Mouse (Mus musculus) CH12.LX (cell line): Measurements from ENCODE around the gene Mical3. TPM values are rescaled to one million over a fixed set of nuclear protein-coding genes. Genes with fewer than 3 reads are reported as not detected.
A peak's percentile ranks its signal among the peaks of the same experiment; 100 is the strongest.

Experiments
- DNase-seq: peaks from one replicate; pipeline ENCODE4 v3.0.0-alpha.2; 2013; ENCODE audit errors: extremely low read depth
- H3K27ac ChIP-seq: 2 replicates; pipeline ENCODE4 v1.5.1; 2012; ENCODE audit warnings: low read depth, mild to moderate bottlenecking, control low read depth, moderate library complexity; ENCODE audit not compliant: insufficient read depth
- H3K27me3 ChIP-seq: replicated peaks from 2 replicates; pipeline ENCODE3; 2012; ENCODE audit warnings: inconsistent platforms
- H3K36me3 ChIP-seq, 2 experiments: replicated peaks in 1 of 2; 2 replicates each; pipeline versions ENCODE3 to v1.6.1; 2012; ENCODE audit warnings: inconsistent platforms in 1 of 2, low read length in 1 of 2, mild to moderate bottlenecking in 1 of 2, mixed read lengths in 1 of 2, moderate library complexity in 1 of 2; ENCODE audit not compliant: control insufficient read depth in 1 of 2, insufficient read depth in 1 of 2
- H3K4me1 ChIP-seq, 2 experiments: 2 replicates each; pipeline ENCODE4 v1.6.1; 2012; ENCODE audit warnings: inconsistent platforms in 1 of 2, moderate library complexity in 1 of 2; ENCODE audit not compliant: insufficient read depth in 2 of 2, control insufficient read depth in 1 of 2
- H3K4me2 ChIP-seq: 2 replicates; pipeline ENCODE4 v1.6.1; 2012; ENCODE audit warnings: low read depth, mild to moderate bottlenecking, control low read depth; ENCODE audit not compliant: poor library complexity, insufficient read depth, severe bottlenecking
- H3K4me3 ChIP-seq, 3 experiments: fragments of 150-350 bp in 1 of 3; sonication (generic) in 1 of 3; replicated peaks in 1 of 3; 2 replicates each; pipeline versions ENCODE3 to v1.5.1; 2011 to 2012; ENCODE audit warnings: low read depth in 2 of 3, low read length in 2 of 3, mild to moderate bottlenecking in 2 of 3, moderate library complexity in 2 of 3, control low read depth in 1 of 3, improper control_type of control experiment in 1 of 3, inconsistent platforms in 1 of 3, mixed read lengths in 1 of 3; ENCODE audit not compliant: poor library complexity in 1 of 3
- H3K79me2 ChIP-seq: replicated peaks from 2 replicates; pipeline ENCODE4 v1.6.1; 2012; ENCODE audit warnings: mild to moderate bottlenecking, moderate library complexity; ENCODE audit not compliant: control insufficient read depth, poor library complexity, insufficient read depth, severe bottlenecking; ENCODE audit errors: extremely low read depth
- H3K9ac ChIP-seq: 2 replicates; pipeline ENCODE4 v1.6.1; 2012; ENCODE audit warnings: low read depth, mild to moderate bottlenecking, control low read depth, moderate library complexity; ENCODE audit not compliant: insufficient read depth
- H3K9me3 ChIP-seq: replicated peaks from 2 replicates; pipeline ENCODE3; 2012; ENCODE audit warnings: low read length, inconsistent platforms, mixed read lengths
- BHLHE40 ChIP-seq: IDR thresholded peaks from 2 replicates; pipeline ENCODE4 v1.6.1; 2011; ENCODE audit warnings: mild to moderate bottlenecking, low read depth, low read length, improper control_type of control experiment
- CHD1 ChIP-seq: IDR thresholded peaks from 2 replicates; pipeline ENCODE4 v1.6.1; 2012; ENCODE audit warnings: low read depth, low read length, improper control_type of control experiment, inconsistent platforms
- CHD2 ChIP-seq: IDR thresholded peaks from 2 replicates; pipeline ENCODE4 v1.6.1; 2011; ENCODE audit warnings: low read length, improper control_type of control experiment
- CTCF ChIP-seq, 2 experiments: IDR thresholded peaks in 1 of 2; conservative IDR thresholded peaks in 1 of 2; 2 replicates each; pipeline ENCODE4 v1.5.1; 2011 to 2012; ENCODE audit warnings: low read depth in 2 of 2, low read length in 2 of 2, improper control_type of control experiment in 1 of 2, inconsistent platforms in 1 of 2, mild to moderate bottlenecking in 1 of 2, moderate library complexity in 1 of 2
- E2F4 ChIP-seq: IDR thresholded peaks from 2 replicates; pipeline ENCODE4 v1.6.1; 2011; ENCODE audit warnings: low read depth, low read length, improper control_type of control experiment; ENCODE audit not compliant: insufficient replicate concordance
- ELF1 ChIP-seq: IDR thresholded peaks from 2 replicates; pipeline ENCODE4 v1.6.1; 2014; ENCODE audit warnings: low read depth, mild to moderate bottlenecking, inconsistent platforms, low read length, improper control_type of control experiment
- ETS1 ChIP-seq: conservative IDR thresholded peaks from 2 replicates; pipeline ENCODE4 v1.6.1; 2012; ENCODE audit warnings: low read depth, mild to moderate bottlenecking, inconsistent platforms, low read length, improper control_type of control experiment, moderate library complexity
- GABPA ChIP-seq: IDR thresholded peaks from 2 replicates; pipeline ENCODE4 v1.6.1; 2012; ENCODE audit warnings: low read depth, low read length, improper control_type of control experiment, inconsistent platforms; ENCODE audit not compliant: insufficient replicate concordance
- IRF4 ChIP-seq: IDR thresholded peaks from 2 replicates; pipeline ENCODE4 v1.6.1; 2014; ENCODE audit warnings: low read depth, mild to moderate bottlenecking, inconsistent platforms, low read length, improper control_type of control experiment
- KAT2A ChIP-seq: IDR thresholded peaks from 2 replicates; pipeline ENCODE4 v1.6.1; 2012; ENCODE audit warnings: low read length, improper control_type of control experiment, inconsistent platforms; ENCODE audit not compliant: insufficient replicate concordance
- MAFK ChIP-seq: IDR thresholded peaks from 2 replicates; pipeline ENCODE4 v1.6.1; 2011; ENCODE audit warnings: low read length, improper control_type of control experiment; ENCODE audit not compliant: insufficient replicate concordance
- MAX ChIP-seq: IDR thresholded peaks from 2 replicates; pipeline ENCODE4 v1.6.1; 2011; ENCODE audit warnings: low read length, improper control_type of control experiment
- MAZ ChIP-seq: IDR thresholded peaks from 2 replicates; pipeline ENCODE4 v1.6.1; 2012; ENCODE audit warnings: low read depth, mild to moderate bottlenecking, inconsistent platforms, low read length, improper control_type of control experiment, moderate library complexity
- MEF2A ChIP-seq: IDR thresholded peaks from 2 replicates; pipeline ENCODE4 v1.6.1; 2014; ENCODE audit warnings: low read depth, mild to moderate bottlenecking, inconsistent platforms, low read length, improper control_type of control experiment, borderline replicate concordance
- MXI1 ChIP-seq: IDR thresholded peaks from 2 replicates; pipeline ENCODE4 v1.6.1; 2011; ENCODE audit warnings: mild to moderate bottlenecking, low read depth, low read length, improper control_type of control experiment
- MYC ChIP-seq: IDR thresholded peaks from 2 replicates; pipeline ENCODE4 v1.6.1; 2011; ENCODE audit warnings: low read depth, mild to moderate bottlenecking, improper control_type of control experiment, low read length
- NELFE ChIP-seq: IDR thresholded peaks from 2 replicates; pipeline ENCODE4 v1.6.1; 2011; ENCODE audit warnings: low read depth, low read length, improper control_type of control experiment
- NRF1 ChIP-seq: IDR thresholded peaks from 2 replicates; pipeline ENCODE4 v1.6.1; 2014; ENCODE audit warnings: low read depth, mild to moderate bottlenecking, inconsistent platforms, low read length, improper control_type of control experiment, moderate library complexity
- PAX5 ChIP-seq: IDR thresholded peaks from 2 replicates; pipeline ENCODE4 v1.6.1; 2012; ENCODE audit warnings: low read length, inconsistent platforms, mixed read lengths
- POLR2A ChIP-seq: IDR thresholded peaks from 2 replicates; pipeline ENCODE4 v1.6.1; 2011; ENCODE audit warnings: low read depth, mild to moderate bottlenecking, improper control_type of control experiment, low read length
- POLR2AphosphoS2 ChIP-seq: IDR thresholded peaks from 2 replicates; pipeline ENCODE4 v1.6.1; 2011; ENCODE audit warnings: low read depth, low read length, improper control_type of control experiment
- RCOR1 ChIP-seq: conservative IDR thresholded peaks from 2 replicates; pipeline ENCODE4 v1.6.1; 2012; ENCODE audit warnings: low read depth, mild to moderate bottlenecking, inconsistent platforms, low read length, improper control_type of control experiment
- SIN3A ChIP-seq: IDR thresholded peaks from 2 replicates; pipeline ENCODE4 v1.6.1; 2012; ENCODE audit warnings: low read length, improper control_type of control experiment, inconsistent platforms
- SMC3 ChIP-seq: IDR thresholded peaks from 2 replicates; pipeline ENCODE4 v1.6.1; 2011; ENCODE audit warnings: low read depth, low read length, improper control_type of control experiment
- TBP ChIP-seq: conservative IDR thresholded peaks from 2 replicates; pipeline ENCODE4 v1.6.1; 2011; ENCODE audit warnings: low read depth, low read length, improper control_type of control experiment
- TCF12 ChIP-seq: IDR thresholded peaks from 2 replicates; pipeline ENCODE4 v1.6.1; 2014; ENCODE audit warnings: low read depth, mild to moderate bottlenecking, inconsistent platforms, low read length, improper control_type of control experiment
- USF1 ChIP-seq: IDR thresholded peaks from 2 replicates; pipeline ENCODE4 v1.6.1; 2014; ENCODE audit warnings: low read depth, mild to moderate bottlenecking, inconsistent platforms, low read length, improper control_type of control experiment
- USF2 ChIP-seq: conservative IDR thresholded peaks from 2 replicates; pipeline ENCODE4 v1.6.1; 2011; ENCODE audit warnings: low read depth, low read length, improper control_type of control experiment
- ZC3H11A ChIP-seq: IDR thresholded peaks from 2 replicates; pipeline ENCODE4 v1.6.1; 2012; ENCODE audit warnings: low read depth, mild to moderate bottlenecking, inconsistent platforms, low read length, improper control_type of control experiment
- ZMIZ1 ChIP-seq: IDR thresholded peaks from 2 replicates; pipeline ENCODE4 v1.6.1; 2012; ENCODE audit warnings: low read depth, mild to moderate bottlenecking, inconsistent platforms, low read length, improper control_type of control experiment
- ZNF384 ChIP-seq: IDR thresholded peaks from 2 replicates; pipeline ENCODE4 v1.6.1; 2012; ENCODE audit warnings: low read depth, low read length, improper control_type of control experiment, inconsistent platforms
- dilution Hi-C: fragments of 300-500 bp; cut with MboI; formaldehyde crosslinking; loops from 2 replicates; pipeline ENCODE4 v1.14.3; 2020; ENCODE audit warnings: low sequenced_read_pairs; ENCODE audit not compliant: extremely low pct_unique_long_range_greater_than_20kb, extremely low pct_ligation_motif_present
- in situ Hi-C: fragments of 300-500 bp; cut with MboI; formaldehyde crosslinking; loops from 3 replicates; pipeline ENCODE4 v1.14.3; 2019; ENCODE audit warnings: low sequenced_read_pairs, low pct_ligation_motif_present, low pct_unique_long_range_greater_than_20kb, mixed read lengths
- polyA plus RNA-seq: library from polyadenylated mRNA; unstranded; fragments of >175 nt; gene quantifications from 2 replicates; pipeline ENCODE4 v1.2.1, GENCODE M21; 2012; ENCODE audit warnings: low read depth; ENCODE audit not compliant: insufficient read length
- total RNA-seq, 2 experiments: library from RNA; depleted of rRNA; stranded (reverse); fragments of 300-350 nt in 1 of 2; fragments of >200 nt in 1 of 2; gene quantifications; 2 replicates each; pipeline ENCODE4 v1.2.3; 2012 to 2014

The Mical3 gene
- total and polyA plus RNA-seq, 3 experiments, result 10.2 to 56.3 (median 26.8) TPM

- Histone ChIP-seq H3K27ac (no peak overlapping the region), H3K4me3 (no peak overlapping the region)
Measured at GRCm38 (mm10) chr6:121067426-121068086, 63.2 kb downstream of the Mical3 start.

GRCm38 (mm10) chr6:121066761-121067160 lies 64.0 kb downstream of the Mical3 start:
- H3K9ac ChIP-seq, result peak overlapping the region; percentile 1; the same call in 1 of the 2 replicates
- peak overlapping the region; percentile 45 for H3K4me2 ChIP-seq
- peak overlapping the region; percentile 62 for H3K27ac ChIP-seq
- H3K9me3 ChIP-seq, result no peaks in the 10 kb centered on the region
- DNase-seq, result no peak
- H3K36me3 ChIP-seq, result peaks cover 0 to 32% of the 10 kb centered on the region in 2 experiments
- in situ Hi-C loops, result loop anchor here (5.0 kb wide), 1 partner anchor 36 kb away; no protein-coding TSS in a partner anchor
- H3K27me3 ChIP-seq, result no peaks in the 10 kb centered on the region
- dilution Hi-C loops, result no loop called here
- peak overlapping the region in 1 of 3 experiments; percentile 1 for H3K4me3 ChIP-seq
- peaks cover 11% of the 10 kb centered on the region for H3K79me2 ChIP-seq
- H3K4me1 ChIP-seq, result peaks cover 70 to 100% of the 10 kb centered on the region in 2 experiments
- peak; percentile 64; the same call in 1 of the 2 replicates for TF ChIP-seq TCF12
- peak; percentile 66 for TF ChIP-seq BHLHE40
- TF ChIP-seq CTCF (conservative IDR thresholded peaks at IDR 0.05 in 1 of 2, IDR thresholded peaks at IDR 0.05 in 1 of 2; ENCODE audit: low read depth in 2 of 2, low read length in 2 of 2), result no peak
- 0 out of 2 replicates have a peak, but pooled peaks have one; percentile 39 for TF ChIP-seq RCOR1
- no peak for TF ChIP-seq NELFE
- TF ChIP-seq KAT2A, result no peak
- TF ChIP-seq USF1, result no peak
- no peak for TF ChIP-seq USF2
- TF ChIP-seq ETS1, result peak; percentile 62; the same call in 1 of the 2 replicates
- no peak for TF ChIP-seq CHD1
- TF ChIP-seq MAZ, result no peak
- TF ChIP-seq ZNF384, result no peak
- no peak for TF ChIP-seq GABPA
- TF ChIP-seq ZC3H11A, result no peak
- TF ChIP-seq MEF2A, result peak; percentile 97
- TF ChIP-seq IRF4, result peak; percentile 97
- no peak for TF ChIP-seq MAX
- no peak for TF ChIP-seq SIN3A
- no peak for TF ChIP-seq NRF1
- TF ChIP-seq MAFK, result no peak
- peak; percentile 66; the same call in 1 of the 2 replicates for TF ChIP-seq CHD2
- no peak for TF ChIP-seq ELF1
- no peak for TF ChIP-seq PAX5
- TF ChIP-seq TBP, result no peak
- no peak for TF ChIP-seq POLR2A
- TF ChIP-seq SMC3, result no peak
- no peak for TF ChIP-seq ZMIZ1
- TF ChIP-seq POLR2AphosphoS2, result no peak
- no peak; the same call in 1 of the 2 replicates for TF ChIP-seq MXI1
- TF ChIP-seq MYC, result no peak
- no peak for TF ChIP-seq E2F4

More at GRCm38 (mm10) chr6:121067426-121068086, 63.2 kb downstream of the Mical3 start:
- in situ Hi-C loops, result loop anchor here (5.0 kb wide), 1 partner anchor 35 kb away; no protein-coding TSS in a partner anchor
- Histone ChIP-seq H3K9me3 (no peaks in the 10 kb centered on the region), H3K27me3 (no peaks in the 10 kb centered on the region), H3K4me2 (no peak overlapping the region), H3K79me2 (peaks cover 9% of the 10 kb centered on the region), H3K4me1 (peaks cover 62 to 97% of the 10 kb centered on the region in 2 experiments), H3K9ac (no peak overlapping the region), H3K36me3 (peaks cover 0 to 29% of the 10 kb centered on the region in 2 experiments)
- TF ChIP-seq ETS1 (no peak; the same call in 1 of the 2 replicates), NELFE (no peak), ZNF384 (no peak), USF1 (no peak), BHLHE40 (peak; percentile 92)
- no peak for DNase-seq
- dilution Hi-C loops, result no loop called here
